Mouse (Mus musculus) testis, adult 2 months (tissue): ENCODE data around the gene Eef1g.

ENCODE experiments used
- CTCF ChIP-seq: fragments of 200-500 bp; IDR thresholded peaks from 2 replicates; pipeline ENCODE4 v1.5.1; 2012; ENCODE audit warnings: low read depth, mild to moderate bottlenecking, inconsistent platforms, low read length, moderate library complexity; ENCODE audit not compliant: control insufficient read depth, insufficient read depth, insufficient replicate concordance
- POLR2A ChIP-seq: fragments of 200-500 bp; IDR thresholded peaks from 2 replicates; pipeline ENCODE4 v1.6.1; 2012; ENCODE audit warnings: low read depth, mild to moderate bottlenecking, inconsistent platforms, low read length, moderate library complexity; ENCODE audit not compliant: control insufficient read depth

DNA sequence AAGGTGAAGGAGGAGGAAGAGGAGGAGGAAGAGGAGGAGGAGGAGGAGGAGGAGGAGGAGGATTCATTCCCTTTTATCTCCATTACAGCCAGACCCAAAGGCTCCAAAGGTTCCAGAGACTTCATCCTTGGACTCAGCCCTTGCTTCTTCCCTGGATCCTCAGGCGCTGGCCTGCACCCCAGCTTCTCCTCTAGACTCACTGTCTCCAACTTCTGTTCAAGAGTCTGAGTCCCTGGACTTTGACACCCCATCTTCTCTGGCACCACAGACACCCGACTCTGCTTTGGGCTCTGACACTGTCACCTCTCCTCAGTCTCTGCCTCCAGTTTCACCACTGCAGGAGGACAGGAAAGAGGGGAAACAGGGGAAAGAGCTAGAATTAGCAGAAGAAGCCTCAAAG is 4.6 kb upstream of the Eef1g start:
- TF ChIP-seq CTCF, result no peak
- TF ChIP-seq POLR2A, result no peak
